Mouse (Mus musculus): ENCODE results near the gene Fndc5. TPM values are rescaled to one million over a fixed set of nuclear protein-coding genes. Genes with fewer than 3 reads are reported as not detected.

Gene Fndc5
- total RNA-seq (2022) = 10 to 100 TPM; 59.2 to 67.3 (median 62.3) TPM

DNA sequence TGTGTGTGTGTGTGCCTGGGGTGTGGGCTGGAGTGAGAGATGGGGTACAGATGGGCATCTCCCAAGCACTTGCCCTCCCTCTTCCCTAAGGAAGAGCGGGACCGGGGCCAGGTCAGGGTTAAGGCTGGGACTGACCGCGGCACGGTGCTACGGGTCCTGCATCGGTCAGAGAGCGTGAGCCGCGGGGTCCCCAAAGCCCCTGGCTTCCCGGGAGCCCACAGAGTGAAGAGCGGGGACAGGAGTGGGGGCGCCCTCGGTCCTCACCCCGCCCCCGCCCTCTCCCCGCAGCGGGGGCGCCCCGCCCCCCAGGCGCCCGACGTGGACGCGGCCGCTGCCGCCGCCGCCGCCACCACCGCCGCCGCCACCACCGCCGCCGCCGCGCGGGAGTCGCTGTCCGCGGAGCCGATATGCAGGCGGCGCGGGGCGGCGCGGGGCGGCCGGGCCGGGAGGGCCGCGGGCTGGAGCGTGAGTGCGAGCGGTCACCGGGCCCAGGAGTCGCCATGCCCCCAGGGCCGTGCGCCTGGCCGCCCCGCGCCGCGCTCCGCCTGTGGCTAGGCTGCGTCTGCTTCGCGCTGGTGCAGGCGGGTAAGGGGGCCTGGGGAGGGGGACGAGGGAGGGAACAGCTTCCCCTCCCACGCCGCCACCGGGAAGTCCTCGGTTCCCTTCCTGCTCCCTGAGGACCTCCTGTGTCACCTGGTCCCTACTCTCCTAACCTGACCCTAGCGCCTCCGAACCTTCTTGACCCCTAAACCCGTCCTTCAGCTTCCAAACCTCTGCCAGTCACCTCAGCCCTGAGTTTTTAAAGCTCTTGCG is at the start of gene Fndc5:
Fndc5 (plus strand) TSS at position 421 of the 813 bp plus-strand sequence.
- DNase-seq (ENCODE audit: low spot score in 2 of 2) = no peak

DNA sequence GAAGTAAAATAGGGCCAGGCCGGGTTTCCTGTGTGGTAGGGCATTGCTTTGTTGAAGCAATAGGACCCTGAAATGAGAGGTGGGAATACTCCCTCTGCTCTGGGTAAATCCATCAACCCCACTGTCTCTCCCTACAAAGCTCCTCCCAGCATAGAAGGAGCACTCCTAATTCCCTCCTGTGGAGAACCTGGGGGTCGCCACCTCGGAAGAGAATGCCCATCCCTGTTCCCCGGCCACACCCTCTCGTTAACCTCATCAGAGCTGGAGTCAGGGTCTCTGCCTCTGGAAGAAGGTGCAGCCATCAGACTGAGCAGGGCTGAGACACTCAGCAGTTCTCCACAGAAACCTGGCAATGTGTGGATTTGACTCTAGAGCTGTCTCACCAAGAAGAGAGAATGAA is 48.9 kb upstream of the Fndc5 start:
- no peak for DNase-seq (ENCODE audit: low spot score in 2 of 2)

GRCm38 (mm10) chr4:129095276-129095675 is 41.5 kb upstream of the Fndc5 start:
- DNase-seq (ENCODE audit: low spot score in 2 of 2) = no peak

DNA sequence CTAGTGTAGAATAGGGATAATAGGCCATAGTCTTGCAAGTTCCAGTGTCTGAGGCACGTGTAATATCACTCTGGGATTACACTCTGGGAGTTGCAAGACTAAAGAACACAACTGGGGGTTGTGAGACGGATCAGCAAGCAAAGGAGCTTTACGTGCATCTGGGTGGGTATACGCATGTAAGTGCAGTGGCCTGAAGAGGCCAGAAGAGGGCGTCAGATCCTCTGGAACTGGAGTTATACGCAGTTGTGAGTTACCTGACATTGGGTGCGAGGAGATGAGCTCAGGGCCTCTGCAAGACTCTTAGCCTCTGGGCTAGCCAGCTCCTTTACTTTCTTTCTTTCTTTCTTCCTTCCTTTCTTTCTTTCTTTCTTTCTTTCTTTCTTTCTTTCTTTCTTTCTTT is 39.8 kb upstream of the Fndc5 start:
- DNase-seq (ENCODE audit: low spot score in 2 of 2) = no peak

DNA sequence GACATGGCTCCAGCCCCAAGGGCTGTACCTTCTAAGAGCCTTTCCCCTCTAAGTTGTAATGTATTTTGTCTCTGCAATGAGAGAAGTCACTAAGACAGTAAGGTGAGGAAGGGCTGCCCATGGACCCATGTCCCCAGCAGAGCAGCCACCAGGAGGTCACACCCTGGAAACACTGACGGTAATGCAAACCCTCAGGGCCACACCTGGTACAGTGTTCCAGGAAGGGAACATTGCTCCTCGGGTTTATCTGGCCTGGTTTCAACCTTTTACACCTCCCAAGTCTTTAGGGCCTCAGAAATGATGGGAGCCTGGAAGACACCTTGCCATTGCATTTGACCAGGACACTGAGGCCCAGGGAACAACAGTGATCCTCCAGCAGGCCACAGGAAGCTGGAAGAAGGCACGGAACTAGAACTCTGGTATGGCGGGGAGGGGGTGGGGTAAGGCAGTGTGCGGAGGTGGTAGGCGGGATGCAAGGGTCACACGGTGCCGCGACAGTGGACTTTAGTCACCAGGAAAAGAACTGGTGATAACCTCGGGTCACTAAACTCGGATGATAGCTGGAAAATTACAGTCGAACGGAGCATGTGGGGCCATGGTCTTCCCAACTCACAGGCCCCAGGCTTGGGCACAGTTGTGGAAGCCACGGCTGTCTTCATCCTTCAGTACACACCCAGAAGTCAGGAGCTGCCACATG is 34.5 kb upstream of the Fndc5 start:
- no peak for DNase-seq (ENCODE audit: low spot score in 2 of 2)

GRCm38 (mm10) chr4:129105356-129105755 is 31.4 kb upstream of the Fndc5 start, which contains the start of gene Tmem54:
Gene Tmem54, plus strand, starts transcription at chr4:129105548.
- no peak for DNase-seq (ENCODE audit: low spot score in 2 of 2)

DNA sequence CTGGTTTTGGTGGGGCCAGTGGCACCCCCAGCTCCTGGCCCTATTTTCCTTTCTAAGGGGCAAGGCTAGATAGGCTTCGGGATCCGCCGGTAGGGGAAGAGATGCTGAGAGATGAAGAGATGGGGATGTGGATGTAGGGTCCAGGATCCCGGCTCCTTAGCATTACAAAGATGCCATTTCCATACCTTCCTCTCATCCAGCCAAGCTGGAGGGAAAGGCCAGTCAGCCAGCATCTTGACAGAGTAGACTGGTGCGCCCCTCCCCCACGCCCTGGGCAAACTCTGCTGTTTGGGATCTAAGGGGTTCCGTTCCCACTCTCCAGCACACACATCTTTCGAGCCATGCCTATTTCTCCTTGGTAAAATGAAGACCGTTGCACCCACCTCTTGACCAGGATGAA is 30.7 kb upstream of the Fndc5 start:
- no peak for DNase-seq (ENCODE audit: low spot score in 2 of 2)

- DNase-seq (ENCODE audit: low spot score in 2 of 2) = no peak
These were observed 29.4 kb upstream of the Fndc5 start for GRCm38 (mm10) chr4:129107348-129107899.

DNA sequence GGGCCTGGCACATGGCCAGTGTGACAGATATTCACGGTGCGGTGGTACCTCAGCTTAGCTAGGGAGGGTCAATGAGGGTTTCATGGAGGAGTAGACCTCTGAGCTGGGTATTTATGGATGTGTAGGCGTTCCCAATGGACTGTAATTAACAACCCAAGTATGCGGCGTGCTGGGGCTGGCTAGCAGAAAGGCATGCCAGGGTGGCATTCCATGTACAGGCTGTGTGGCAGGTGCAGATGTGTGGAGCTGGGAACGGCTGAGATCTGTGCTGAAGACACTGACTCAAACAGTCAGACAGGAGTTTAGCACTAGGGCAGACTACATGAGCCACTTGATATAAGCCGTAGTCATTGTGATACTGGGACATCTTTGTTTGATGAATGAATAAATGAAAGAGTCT is 28.2 kb upstream of the Fndc5 start:
- DNase-seq (ENCODE audit: low spot score in 2 of 2) = no peak

- DNase-seq (ENCODE audit: low spot score in 2 of 2) = no peak
These were observed 26.0 kb upstream of the Fndc5 start for GRCm38 (mm10) chr4:129110804-129111203.

DNA sequence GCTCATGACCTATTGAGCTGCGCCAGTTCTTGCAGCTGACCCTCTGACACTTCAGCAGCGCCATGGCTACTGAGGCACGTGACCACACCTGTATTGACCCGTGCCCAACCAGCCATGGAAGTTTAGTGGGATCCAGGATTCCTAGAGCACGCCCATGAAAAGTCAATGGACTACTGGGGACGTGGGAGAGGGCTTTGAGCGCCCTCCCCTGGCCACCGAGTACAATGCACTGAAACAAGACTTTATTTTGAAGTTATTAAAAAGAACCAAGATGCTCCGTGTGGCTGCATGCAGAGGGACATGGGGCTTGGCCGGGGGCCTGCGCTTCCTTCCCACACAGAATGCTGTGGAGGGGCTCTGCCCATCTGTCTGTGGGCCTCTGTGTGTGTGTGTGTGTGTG is 25.4 kb upstream of the Fndc5 start:
- DNase-seq (ENCODE audit: low spot score in 2 of 2) = no peak

GRCm38 (mm10) chr4:129112231-129112630 is 24.6 kb upstream of the Fndc5 start:
- no peak for DNase-seq (ENCODE audit: low spot score in 2 of 2)

GRCm38 (mm10) chr4:129113083-129113988 is 23.5 kb upstream of the Fndc5 start:
- peak in 1 of 2 experiments; percentile 92 for DNase-seq (ENCODE audit: low spot score in 2 of 2)

GRCm38 (mm10) chr4:129116703-129117102 is 20.1 kb upstream of the Fndc5 start:
- DNase-seq (ENCODE audit: low spot score in 2 of 2) = no peak

DNA sequence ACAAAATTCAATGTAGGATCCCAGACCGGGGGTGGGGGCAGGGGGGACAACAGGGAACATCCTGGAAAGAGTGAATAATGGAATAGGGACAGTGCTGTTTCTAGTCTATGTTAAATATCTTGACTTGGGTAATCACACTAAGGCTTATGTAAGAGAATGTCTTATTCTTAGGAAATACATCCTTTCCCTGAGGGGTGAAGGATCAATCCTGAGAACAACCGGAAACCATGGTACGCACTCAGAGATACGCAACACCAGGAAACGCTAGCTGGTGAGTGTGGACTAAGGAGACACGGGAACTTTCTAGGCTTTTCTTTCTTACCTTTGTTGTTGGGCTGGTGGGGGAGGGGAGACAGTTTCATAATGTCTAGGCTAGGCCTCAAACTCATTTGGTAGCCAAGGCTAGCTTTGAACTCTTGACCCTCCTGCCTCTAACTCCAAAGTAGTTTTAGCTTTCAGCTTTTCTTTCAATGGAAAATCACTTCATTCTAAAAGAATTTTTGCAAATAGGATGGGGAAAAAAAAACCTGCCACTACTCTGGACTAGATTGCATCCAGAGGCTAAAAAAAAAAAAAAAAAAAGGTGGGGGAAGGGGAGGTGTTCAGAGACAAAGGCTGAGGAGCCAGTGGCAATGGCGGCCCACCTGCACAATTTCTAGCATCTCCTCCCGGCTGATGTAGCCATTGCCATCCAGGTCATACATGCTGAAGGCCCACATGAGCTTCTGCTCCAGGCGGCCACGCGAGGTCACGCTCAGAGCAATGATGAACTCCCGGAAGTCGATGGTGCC is 18.9 kb upstream of the Fndc5 start:
- DNase-seq (ENCODE audit: low spot score in 2 of 2) = no peak

- DNase-seq (ENCODE audit: low spot score in 2 of 2) = no peak
These were observed 17.1 kb upstream of the Fndc5 start for GRCm38 (mm10) chr4:129119708-129120107.

GRCm38 (mm10) chr4:129120520-129121445 is 16.0 kb upstream of the Fndc5 start:
- peak in 1 of 2 experiments; percentile 80 for DNase-seq (ENCODE audit: low spot score in 2 of 2)

DNA sequence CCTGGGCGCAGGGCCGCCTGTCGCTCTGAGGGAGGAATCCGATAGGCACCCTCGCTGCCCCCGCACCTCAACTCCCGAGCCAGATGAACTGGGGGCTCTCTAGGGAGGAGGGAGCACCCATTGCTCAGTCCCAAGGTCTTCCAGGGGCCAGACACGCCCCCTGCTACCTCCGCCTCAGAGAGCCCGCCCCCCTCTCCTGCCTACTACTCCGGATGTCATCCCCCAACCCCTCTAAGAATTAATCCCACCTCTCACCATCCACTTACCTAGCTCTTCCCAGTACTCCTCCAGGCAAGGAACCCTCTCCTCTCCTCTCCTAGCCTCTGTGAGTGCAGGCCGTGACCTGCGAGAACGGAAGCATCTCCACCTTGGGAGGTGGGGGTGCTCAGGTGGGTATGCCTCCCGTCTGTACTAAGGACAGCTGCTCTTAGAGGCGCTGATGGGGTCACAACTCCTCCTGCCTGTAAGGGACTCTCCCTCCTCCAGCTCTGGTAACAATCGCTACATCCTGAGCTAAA is 15.2 kb upstream of the Fndc5 start, which contains the start of gene Hpca:
Hpca (minus strand) TSS at position 468 of the 518 bp plus-strand sequence.
- no peak for DNase-seq (ENCODE audit: low spot score in 2 of 2)

DNA sequence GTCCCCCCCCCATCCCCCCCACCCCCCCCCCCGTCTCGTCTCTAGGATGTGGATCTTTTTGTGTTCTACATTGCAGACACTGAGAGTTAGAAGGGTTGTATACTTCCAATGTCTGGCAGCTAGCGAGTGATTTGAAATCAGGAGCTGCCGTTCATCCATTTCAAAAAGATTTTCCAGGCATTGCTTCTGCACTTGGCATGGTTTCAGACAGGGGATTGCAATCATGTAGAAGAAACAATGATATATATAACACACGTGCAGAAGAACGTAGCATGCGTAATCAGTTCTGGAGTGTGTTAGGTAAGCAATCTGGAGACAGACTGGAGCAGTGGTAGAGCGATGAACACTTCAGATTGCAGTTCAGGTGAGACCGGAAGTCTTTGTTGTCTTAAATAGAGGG is 14.7 kb upstream of the Fndc5 start:
- DNase-seq (ENCODE audit: low spot score in 2 of 2) = no peak

Data from left cerebral cortex, adult 8-10 months (tissue).